Mouse (Mus musculus): ENCODE data around the gene Top2b.

GRCm38 (mm10) chr14:16347505-16347904, 17.5 kb upstream of the Top2b start:
- TF ChIP-seq MYOD1 (IDR thresholded peaks at IDR 0.05; ENCODE audit: control insufficient read depth, insufficient read length, low read depth) (no peak), CTCF (IDR thresholded peaks at IDR 0.05; ENCODE audit: control insufficient read depth, insufficient read depth, insufficient read length) (no peak)
